Mouse (Mus musculus) forebrain, embryonic 11.5 days (tissue): ENCODE measurements around the gene Rcc1l. TPM values are rescaled to one million over a fixed set of nuclear protein-coding genes. Genes with fewer than 3 reads are reported as not detected.

Source experiments
- ATAC-seq: fragments of 200-750 bp; cut with Nextera tagmentation; replicated peaks from 2 replicates; pipeline ENCODE4 v1.8.0; 2017; ENCODE audit warnings: moderate TSS enrichment; ENCODE audit not compliant: low FRiP score
- DNase-seq: peaks from one replicate; pipeline ENCODE4 v3.0.0-alpha.2; 2017; ENCODE audit warnings: low spot score
- H3K27ac ChIP-seq: fragments of 300-500 bp; sonication (generic); 2 replicates; pipeline ENCODE4 v1.5.1; 2014; ENCODE audit warnings: low read depth, low read length
- H3K27me3 ChIP-seq: fragments of 300-500 bp; sonication (generic); 2 replicates; pipeline ENCODE4 v1.6.1; 2014; ENCODE audit warnings: mild to moderate bottlenecking, low read length, mixed read lengths; ENCODE audit not compliant: control insufficient read depth, insufficient read depth
- H3K36me3 ChIP-seq: fragments of 300-500 bp; sonication (generic); 2 replicates; pipeline ENCODE4 v1.6.1; 2014; ENCODE audit warnings: mild to moderate bottlenecking, low read length, moderate library complexity, mixed read lengths; ENCODE audit not compliant: control insufficient read depth, insufficient read depth
- H3K4me1 ChIP-seq: fragments of 300-500 bp; sonication (generic); replicated peaks from 2 replicates; pipeline ENCODE4 v1.6.1; 2014; ENCODE audit warnings: low read length, mixed read lengths; ENCODE audit not compliant: control insufficient read depth, insufficient read depth
- H3K4me2 ChIP-seq: fragments of 300-500 bp; sonication (generic); 2 replicates; pipeline ENCODE4 v1.6.1; 2014; ENCODE audit warnings: low read depth, mild to moderate bottlenecking, low read length, moderate library complexity, mixed read lengths; ENCODE audit not compliant: severe bottlenecking
- H3K4me3 ChIP-seq: fragments of 300-500 bp; sonication (generic); 2 replicates; pipeline ENCODE4 v1.5.1; 2014; ENCODE audit warnings: low read depth, low read length
- H3K9ac ChIP-seq: fragments of 300-500 bp; sonication (generic); 2 replicates; pipeline ENCODE4 v1.6.1; 2014; ENCODE audit warnings: low read length
- H3K9me3 ChIP-seq: fragments of 300-500 bp; sonication (generic); 2 replicates; pipeline ENCODE4 v1.6.1; 2016; ENCODE audit warnings: low read length, mixed read lengths; ENCODE audit not compliant: control insufficient read depth
- WGBS: fragments of 180-500 bp; shearing (Covaris S2); extraction: QIAGEN DNeasy Blood & Tissue Kit; methylation state at CpG from one replicate; pipeline ENCODE4 v1.1.7; 2014; 5-methylcytosine and 5-hydroxymethylcytosine counted together
- polyA plus RNA-seq: library from polyadenylated mRNA; unstranded; fragments of >200 nt; fragmentation: Nextera tagmentation; extraction: Ambion mirVana; gene quantifications from 2 replicates; pipeline ENCODE4 v1.2.1, GENCODE M21; 2014

Rcc1l gene
- polyA plus RNA-seq, 1 experiment from 2014 or later = 29.1 TPM

DNA sequence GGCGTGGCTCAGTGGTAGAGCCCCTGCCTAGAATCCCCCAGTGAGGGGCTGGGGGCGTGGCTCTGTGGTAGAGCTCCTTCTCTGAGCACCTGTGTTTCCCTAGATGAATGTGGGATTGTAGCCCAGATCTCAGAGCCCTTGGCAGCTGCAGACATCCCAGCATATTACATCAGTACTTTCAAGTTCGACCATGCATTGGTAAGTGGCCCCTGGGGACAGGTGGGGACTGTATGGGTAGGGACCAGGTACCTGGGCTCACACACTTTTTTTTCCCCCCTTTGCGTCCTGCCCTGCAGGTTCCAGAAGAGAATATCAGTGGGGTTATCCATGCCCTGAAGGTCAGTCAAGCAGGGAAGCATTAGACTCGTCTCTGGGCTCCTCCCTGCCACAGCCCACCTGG lies 38.6 kb downstream of the Rcc1l start:
- Histone ChIP-seq H3K4me2 (no peak overlapping the region), H3K4me3 (no peak overlapping the region), H3K27ac (no peak overlapping the region), H3K4me1 (no peaks in the 10 kb centered on the region), H3K9ac (no peak overlapping the region), H3K9me3 (no peaks in the 10 kb centered on the region; the same call in 1 of the 2 replicates), H3K36me3 (no peaks in the 10 kb centered on the region; the same call in 1 of the 2 replicates), H3K27me3 (no peaks in the 10 kb centered on the region)
- no peak for ATAC-seq
- DNase-seq = no peak
- WGBS = 88% methylated on average over 5 of the region's 5 CpGs

DNA sequence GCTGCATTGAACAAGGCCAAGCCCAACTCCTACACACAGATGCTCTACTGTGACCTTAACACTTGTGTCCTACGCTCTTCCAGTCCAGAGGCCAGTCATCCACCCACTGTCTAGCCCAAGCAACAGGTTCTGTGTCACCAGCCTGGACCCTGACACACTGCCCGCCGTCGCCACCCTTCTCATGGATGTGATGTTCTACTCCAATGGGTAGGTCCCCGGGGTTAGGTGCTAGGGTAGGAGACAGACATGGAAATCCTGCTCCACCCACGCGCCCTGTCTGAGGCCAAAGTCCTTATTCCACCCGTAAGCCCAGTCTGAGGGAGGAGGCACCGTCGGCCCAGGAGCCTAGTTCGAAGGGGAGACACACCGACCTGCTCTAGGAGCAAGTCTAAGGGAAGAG lies 40.6 kb downstream of the Rcc1l start:
- no peak overlapping the region for H3K9ac ChIP-seq
- no peak overlapping the region for H3K27ac ChIP-seq
- DNase-seq (no peak), ATAC-seq (no peak)
- H3K36me3 ChIP-seq = no peaks in the 10 kb centered on the region; the same call in 1 of the 2 replicates
- no peak overlapping the region for H3K4me2 ChIP-seq
- no peaks in the 10 kb centered on the region; the same call in 1 of the 2 replicates for H3K9me3 ChIP-seq
- no peak overlapping the region for H3K4me3 ChIP-seq
- no peaks in the 10 kb centered on the region for H3K27me3 ChIP-seq
- H3K4me1 ChIP-seq = peaks cover 6% of the 10 kb centered on the region
- WGBS = 93% methylated on average over 12 of the region's 12 CpGs

- H3K27ac ChIP-seq = no peak overlapping the region
- WGBS = 12% methylated on average over 4 of the region's 4 CpGs
These were observed 45.0 kb downstream of the Rcc1l start for GRCm38 (mm10) chr5:134131586-134131985.

GRCm38 (mm10) chr5:134126232-134126631 lies 50.3 kb downstream of the Rcc1l start:
- Histone ChIP-seq H3K4me2 (no peak overlapping the region), H3K27ac (no peak overlapping the region), H3K4me1 (peaks cover under 1% of the 10 kb centered on the region; the same call in 1 of the 2 replicates), H3K9ac (no peak overlapping the region), H3K4me3 (no peak overlapping the region), H3K27me3 (no peaks in the 10 kb centered on the region), H3K9me3 (no peaks in the 10 kb centered on the region), H3K36me3 (peaks cover 5% of the 10 kb centered on the region; the same call in 1 of the 2 replicates)
- DNase-seq (no peak), ATAC-seq (no peak)
- 93% methylated on average over 2 of the region's 2 CpGs for WGBS

More at GRCm38 (mm10) chr5:134131586-134131985, 45.0 kb downstream of the Rcc1l start:
- H3K4me3 ChIP-seq = no peak overlapping the region
- DNase-seq (no peak), ATAC-seq (no peak)
- H3K4me2 ChIP-seq = no peak overlapping the region
- H3K4me1 ChIP-seq = peaks cover 6% of the 10 kb centered on the region
- H3K9ac ChIP-seq = no peak overlapping the region
- H3K36me3 ChIP-seq = peaks cover 4% of the 10 kb centered on the region; the same call in 1 of the 2 replicates
- H3K27me3 ChIP-seq = no peaks in the 10 kb centered on the region
- no peaks in the 10 kb centered on the region; the same call in 1 of the 2 replicates for H3K9me3 ChIP-seq

DNA sequence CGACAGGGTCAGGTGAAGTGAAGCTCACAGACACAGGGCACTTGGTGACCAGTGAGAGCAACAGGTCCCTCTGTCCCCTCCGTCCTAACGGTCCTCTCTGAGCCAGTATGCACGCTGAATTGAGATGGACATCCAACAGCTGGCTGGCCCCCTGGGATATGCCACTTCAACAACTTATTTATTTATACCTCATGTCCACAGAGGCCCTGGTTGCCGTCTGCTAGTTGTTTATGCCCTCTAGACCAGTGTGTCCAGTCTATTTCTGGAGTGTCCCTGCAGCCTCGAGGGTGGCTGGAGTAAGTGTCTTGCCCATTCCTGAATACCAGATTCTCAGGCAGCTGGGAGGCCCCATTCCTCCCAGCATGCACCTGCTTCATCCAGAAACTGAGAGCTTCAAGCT lies 52.7 kb downstream of the Rcc1l start:
- Histone ChIP-seq H3K4me1 (no peaks in the 10 kb centered on the region), H3K27ac (no peak overlapping the region), H3K4me2 (no peak overlapping the region), H3K36me3 (peaks cover 5% of the 10 kb centered on the region; the same call in 1 of the 2 replicates), H3K9me3 (no peaks in the 10 kb centered on the region), H3K27me3 (no peaks in the 10 kb centered on the region), H3K9ac (no peak overlapping the region), H3K4me3 (no peak overlapping the region)
- 88% methylated on average over 6 of the region's 6 CpGs for WGBS
- no peak for DNase-seq
- ATAC-seq = no peak

DNA sequence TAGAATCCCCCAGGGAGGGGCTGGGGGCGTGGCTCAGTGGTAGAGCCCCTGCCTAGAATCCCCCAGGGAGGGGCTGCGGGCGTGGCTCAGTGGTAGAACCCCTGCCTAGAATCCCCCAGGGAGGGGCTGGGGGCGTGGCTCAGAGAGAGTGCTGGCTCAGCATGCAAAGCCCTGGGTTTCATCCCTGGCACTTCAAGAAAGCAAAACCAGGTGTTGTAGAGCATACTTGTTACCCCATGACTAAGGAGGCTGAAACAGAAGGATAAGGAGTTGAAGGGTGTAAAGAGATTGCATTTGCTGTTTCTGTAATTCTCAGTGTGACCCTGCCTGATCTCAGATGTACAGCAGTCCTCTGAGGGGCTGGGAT lies 54.7 kb downstream of the Rcc1l start:
- Histone ChIP-seq H3K4me2 (no peak overlapping the region), H3K4me1 (no peaks in the 10 kb centered on the region), H3K4me3 (no peak overlapping the region), H3K9me3 (no peaks in the 10 kb centered on the region), H3K9ac (no peak overlapping the region), H3K27ac (no peak overlapping the region), H3K36me3 (peaks cover 4% of the 10 kb centered on the region; the same call in 1 of the 2 replicates), H3K27me3 (no peaks in the 10 kb centered on the region)
- DNase-seq (no peak), ATAC-seq (no peak)
- WGBS = 84% methylated on average over 4 of the region's 4 CpGs

DNA sequence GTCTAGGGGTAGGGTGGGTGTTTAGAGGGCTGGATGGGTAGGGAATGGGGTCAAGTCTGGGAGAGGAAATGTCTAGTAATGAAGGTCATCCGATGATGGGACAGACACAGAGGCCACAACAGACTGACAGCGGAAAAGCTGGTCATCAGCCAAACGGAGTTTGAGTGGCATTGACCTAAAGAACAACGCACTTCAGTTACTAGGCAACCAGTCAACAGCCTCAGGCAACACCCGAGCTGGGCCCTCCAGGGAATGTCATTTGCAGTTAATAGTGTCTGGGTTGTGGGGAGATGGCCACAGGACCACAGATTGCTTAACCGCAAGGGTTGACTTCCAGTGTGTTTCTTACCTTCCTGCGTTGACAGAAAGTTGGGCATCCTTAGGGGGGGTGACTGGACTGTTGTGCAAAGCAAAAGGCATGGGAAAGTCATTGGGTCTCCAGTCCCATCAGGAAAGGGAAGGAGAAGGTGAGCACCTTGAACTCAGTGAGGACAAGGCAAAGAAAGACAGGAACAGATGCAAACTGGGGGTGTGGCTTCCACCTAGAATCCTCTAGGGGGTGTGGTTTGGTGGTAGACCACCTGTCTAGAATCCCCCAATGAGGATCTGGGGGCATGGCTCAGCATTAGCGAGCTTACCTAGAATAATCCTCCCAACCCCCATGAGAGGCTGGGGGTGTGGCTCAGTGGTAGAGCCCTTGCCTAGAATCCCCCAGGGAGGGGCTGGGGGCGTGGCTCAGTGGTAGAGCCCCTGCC lies 55.3 kb downstream of the Rcc1l start:
- WGBS = 77% methylated on average over 8 of the region's 9 CpGs
- H3K4me1 ChIP-seq = no peaks in the 10 kb centered on the region
- H3K9me3 ChIP-seq = no peaks in the 10 kb centered on the region
- ATAC-seq (no peak), DNase-seq (no peak)
- H3K9ac ChIP-seq = no peak overlapping the region
- H3K36me3 ChIP-seq = no peaks in the 10 kb centered on the region
- no peak overlapping the region for H3K27ac ChIP-seq
- no peak overlapping the region for H3K4me3 ChIP-seq
- H3K4me2 ChIP-seq = no peak overlapping the region
- H3K27me3 ChIP-seq = no peaks in the 10 kb centered on the region

- Histone ChIP-seq H3K36me3 (no peaks in the 10 kb centered on the region), H3K9me3 (no peaks in the 10 kb centered on the region), H3K9ac (no peak overlapping the region), H3K4me1 (no peaks in the 10 kb centered on the region), H3K4me3 (no peak overlapping the region), H3K4me2 (no peak overlapping the region), H3K27ac (no peak overlapping the region), H3K27me3 (no peaks in the 10 kb centered on the region)
- 87% methylated on average over 3 of the region's 3 CpGs for WGBS
- no peak for DNase-seq
- ATAC-seq = no peak
These were observed 56.4 kb downstream of the Rcc1l start for GRCm38 (mm10) chr5:134120135-134120534.
